Mouse (Mus musculus) heart, postnatal 0 days (tissue): Measurements from ENCODE around the gene Dnah3.

Source experiments
- CTCF ChIP-seq: IDR thresholded peaks from 2 replicates; pipeline ENCODE4 v1.5.1; 2016; ENCODE audit warnings: antibody characterized with exemption, control low read depth, low read depth
- EP300 ChIP-seq: IDR thresholded peaks from 2 replicates; pipeline ENCODE4 v1.6.1; 2016; ENCODE audit warnings: antibody characterized with exemption, low read depth

DNA sequence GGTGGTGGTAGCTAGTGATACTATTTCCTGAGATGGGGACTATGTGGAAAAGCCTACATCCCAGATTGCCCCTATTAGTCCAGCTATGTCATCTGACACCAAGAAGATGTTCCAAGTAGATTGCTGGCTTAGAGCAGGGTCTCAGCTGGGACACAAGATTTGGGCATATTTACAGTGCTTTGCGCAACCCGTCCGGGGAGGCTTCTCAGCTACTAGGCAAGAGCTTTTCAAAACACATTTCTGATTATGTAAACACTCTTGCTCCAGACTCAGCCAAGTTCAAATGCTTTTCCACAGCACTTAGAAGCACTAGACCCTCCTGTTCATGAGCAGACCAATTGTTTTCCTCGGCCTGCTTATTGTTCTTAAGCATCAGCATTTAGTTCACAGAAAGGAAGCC, 28.7 kb upstream of the Dnah3 start:
- TF ChIP-seq CTCF (no peak), EP300 (no peak)
